Mouse (Mus musculus): ENCODE results near the gene Pygl. TPM values are rescaled to one million over a fixed set of nuclear protein-coding genes. Genes with fewer than 3 reads are reported as not detected.

Pygl gene
- polyA plus RNA-seq, 1 experiment from 2014 or later: 6.1 TPM

DNA sequence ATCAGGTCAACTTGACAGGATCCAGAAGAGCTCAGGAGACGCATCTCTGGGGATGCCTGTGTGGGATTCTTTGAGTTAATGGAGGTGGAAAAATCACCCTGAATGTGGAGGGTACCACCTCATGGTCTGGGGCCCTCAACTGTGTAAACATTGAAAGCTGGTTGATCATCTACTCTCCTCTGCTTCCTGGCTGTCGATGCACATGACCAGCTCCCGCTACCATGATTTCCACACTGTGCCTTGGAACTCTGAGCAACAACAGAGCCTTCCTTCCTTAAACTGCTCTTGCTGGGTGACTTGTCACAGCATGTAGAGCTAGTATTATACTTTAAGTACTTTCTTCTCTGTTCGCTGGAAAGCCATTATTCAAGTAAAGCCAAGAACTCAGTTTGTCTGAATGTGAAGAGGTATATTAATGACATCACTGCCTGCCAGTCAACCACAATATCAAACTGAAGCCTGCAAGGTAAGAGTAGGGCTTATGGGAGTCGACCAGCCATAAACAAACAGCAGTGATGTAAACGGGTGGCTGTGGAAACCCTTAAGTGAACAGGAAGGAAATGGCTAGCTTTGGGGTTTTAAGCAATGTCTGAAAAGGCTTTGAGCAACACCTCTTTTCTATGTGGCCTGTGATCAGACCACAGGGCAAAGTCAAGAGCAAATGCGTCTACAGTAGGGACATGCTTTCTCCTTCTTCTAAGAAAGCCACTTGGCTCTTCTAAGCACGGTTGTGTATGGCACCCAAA lies 12.3 kb downstream of the Pygl start:
- H3K4me1 ChIP-seq (ENCODE audit: control insufficient read depth, insufficient read depth, low read length): no peaks in the 10 kb centered on the region; the same call in 1 of the 2 replicates
- H3K36me3 ChIP-seq (ENCODE audit: control insufficient read depth, insufficient read depth, low read length): no peaks in the 10 kb centered on the region
- H3K27me3 ChIP-seq (ENCODE audit: control insufficient read depth, insufficient read depth, low read length): no peaks in the 10 kb centered on the region
- H3K9ac ChIP-seq (replicated peaks; ENCODE audit: low read length): no peak overlapping the region
- DNase-seq: no peak
- H3K27ac ChIP-seq (replicated peaks; ENCODE audit: low read depth, low read length): no peak overlapping the region
- no peaks in the 10 kb centered on the region for H3K9me3 ChIP-seq (ENCODE audit: control insufficient read depth, low read length)
- H3K4me2 ChIP-seq (ENCODE audit: low read length): no peak overlapping the region
- ATAC-seq (ENCODE audit: low FRiP score, low TSS enrichment): no peak
- 92% methylated on average over 8 of the region's 8 CpGs for WGBS
- no peak overlapping the region for H3K4me3 ChIP-seq (replicated peaks; ENCODE audit: low read depth, low read length)

DNA sequence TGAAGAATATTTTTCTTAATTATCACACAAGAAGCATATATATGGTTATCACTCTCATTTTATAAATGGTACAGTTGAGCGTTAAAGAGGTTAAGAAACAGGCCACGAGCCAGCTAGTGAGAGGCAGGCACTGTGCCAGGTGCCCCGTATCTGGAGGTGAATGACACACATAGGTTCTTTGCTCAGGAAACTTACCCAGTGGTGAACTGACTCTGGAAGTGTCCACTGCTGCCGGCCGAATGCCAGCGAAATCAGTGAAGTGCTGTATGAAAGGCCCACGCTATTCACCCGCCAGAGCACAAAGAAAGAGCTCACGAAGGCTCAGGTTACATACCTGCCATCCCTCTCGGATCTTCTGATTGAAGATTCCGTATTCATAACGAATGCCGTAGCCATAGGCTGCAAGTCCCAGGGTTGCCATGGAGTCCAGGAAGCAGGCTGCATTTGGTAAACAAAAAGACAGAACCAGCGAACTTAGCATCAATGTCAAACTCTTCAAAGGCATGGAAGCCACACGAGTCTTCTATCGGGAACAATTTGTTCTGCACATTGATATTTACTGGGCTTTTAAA lies 15.0 kb downstream of the Pygl start:
- Histone ChIP-seq H3K9ac (replicated peaks; ENCODE audit: low read length) (no peak overlapping the region), H3K36me3 (ENCODE audit: control insufficient read depth, insufficient read depth, low read length) (no peaks in the 10 kb centered on the region), H3K4me3 (replicated peaks; ENCODE audit: low read depth, low read length) (no peak overlapping the region), H3K4me1 (ENCODE audit: control insufficient read depth, insufficient read depth, low read length) (no peaks in the 10 kb centered on the region; the same call in 1 of the 2 replicates), H3K27ac (replicated peaks; ENCODE audit: low read depth, low read length) (no peak overlapping the region), H3K9me3 (ENCODE audit: control insufficient read depth, low read length) (no peaks in the 10 kb centered on the region), H3K4me2 (ENCODE audit: low read length) (no peak overlapping the region; the same call in 1 of the 2 replicates), H3K27me3 (ENCODE audit: control insufficient read depth, insufficient read depth, low read length) (no peaks in the 10 kb centered on the region)
- DNase-seq (peak; percentile 62), ATAC-seq (ENCODE audit: low FRiP score, low TSS enrichment) (no peak)
- whole genome bisulfite sequencing: 30% methylated on average over 16 of the region's 16 CpGs

DNA sequence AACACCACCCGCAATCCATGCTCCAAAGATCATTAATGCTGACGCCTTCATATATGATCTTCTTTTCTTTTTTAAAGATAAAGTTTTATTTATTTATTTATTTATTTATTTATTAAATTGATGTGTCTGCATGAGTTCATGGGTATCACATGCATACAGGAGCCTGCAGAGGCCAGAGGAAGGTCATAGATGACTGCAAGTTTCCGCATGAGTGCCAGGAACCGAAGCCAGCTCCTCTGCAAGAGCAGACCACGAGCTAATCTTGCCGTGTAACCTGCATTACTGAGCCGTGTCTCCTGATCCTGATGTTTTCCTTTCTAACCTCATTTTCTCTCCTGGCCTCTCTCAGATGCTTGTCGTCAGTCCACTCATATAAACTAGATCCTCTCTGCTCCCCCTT lies 17.0 kb downstream of the Pygl start:
- no peak overlapping the region for H3K4me3 ChIP-seq (replicated peaks; ENCODE audit: low read depth, low read length)
- ATAC-seq (ENCODE audit: low FRiP score, low TSS enrichment): no peak

GRCm38 (mm10) chr12:70213601-70214000 lies 17.7 kb downstream of the Pygl start:
- no peak overlapping the region for H3K4me3 ChIP-seq (replicated peaks; ENCODE audit: low read depth, low read length)
- H3K27ac ChIP-seq (replicated peaks; ENCODE audit: low read depth, low read length): no peak overlapping the region
- DNase-seq: no peak
- H3K9ac ChIP-seq (replicated peaks; ENCODE audit: low read length): no peak overlapping the region
- H3K9me3 ChIP-seq (ENCODE audit: control insufficient read depth, low read length): no peaks in the 10 kb centered on the region
- H3K4me1 ChIP-seq (ENCODE audit: control insufficient read depth, insufficient read depth, low read length): no peaks in the 10 kb centered on the region; the same call in 1 of the 2 replicates
- no peak overlapping the region for H3K4me2 ChIP-seq (ENCODE audit: low read length)
- no peaks in the 10 kb centered on the region for H3K27me3 ChIP-seq (ENCODE audit: control insufficient read depth, insufficient read depth, low read length)
- WGBS: 94% methylated on average over 6 of the region's 6 CpGs
- H3K36me3 ChIP-seq (ENCODE audit: control insufficient read depth, insufficient read depth, low read length): no peaks in the 10 kb centered on the region
- ATAC-seq (ENCODE audit: low FRiP score, low TSS enrichment): no peak

More for the DNA sequence above, 17.0 kb downstream of the Pygl start:
- 84% methylated on average over 8 of the region's 8 CpGs for WGBS
- no peaks in the 10 kb centered on the region for H3K9me3 ChIP-seq (ENCODE audit: control insufficient read depth, low read length)
- no peak for DNase-seq
- H3K4me2 ChIP-seq (ENCODE audit: low read length): no peak overlapping the region
- H3K27me3 ChIP-seq (ENCODE audit: control insufficient read depth, insufficient read depth, low read length): no peaks in the 10 kb centered on the region
- no peaks in the 10 kb centered on the region; the same call in 1 of the 2 replicates for H3K4me1 ChIP-seq (ENCODE audit: control insufficient read depth, insufficient read depth, low read length)
- H3K36me3 ChIP-seq (ENCODE audit: control insufficient read depth, insufficient read depth, low read length): no peaks in the 10 kb centered on the region
- H3K27ac ChIP-seq (replicated peaks; ENCODE audit: low read depth, low read length): no peak overlapping the region
- no peak overlapping the region for H3K9ac ChIP-seq (replicated peaks; ENCODE audit: low read length)

- 72% methylated on average over 4 of the region's 4 CpGs for WGBS
- H3K9me3 ChIP-seq (ENCODE audit: control insufficient read depth, low read length): no peaks in the 10 kb centered on the region
- ATAC-seq (ENCODE audit: low FRiP score, low TSS enrichment) (no peak), DNase-seq (no peak)
- no peaks in the 10 kb centered on the region; the same call in 1 of the 2 replicates for H3K4me1 ChIP-seq (ENCODE audit: control insufficient read depth, insufficient read depth, low read length)
- no peak overlapping the region for H3K4me2 ChIP-seq (ENCODE audit: low read length)
- no peak overlapping the region for H3K9ac ChIP-seq (replicated peaks; ENCODE audit: low read length)
- H3K36me3 ChIP-seq (ENCODE audit: control insufficient read depth, insufficient read depth, low read length): no peaks in the 10 kb centered on the region
- H3K4me3 ChIP-seq (replicated peaks; ENCODE audit: low read depth, low read length): no peak overlapping the region
- H3K27ac ChIP-seq (replicated peaks; ENCODE audit: low read depth, low read length): no peak overlapping the region
- no peaks in the 10 kb centered on the region for H3K27me3 ChIP-seq (ENCODE audit: control insufficient read depth, insufficient read depth, low read length)
These were observed 18.8 kb downstream of the Pygl start for GRCm38 (mm10) chr12:70212501-70212900.

DNA sequence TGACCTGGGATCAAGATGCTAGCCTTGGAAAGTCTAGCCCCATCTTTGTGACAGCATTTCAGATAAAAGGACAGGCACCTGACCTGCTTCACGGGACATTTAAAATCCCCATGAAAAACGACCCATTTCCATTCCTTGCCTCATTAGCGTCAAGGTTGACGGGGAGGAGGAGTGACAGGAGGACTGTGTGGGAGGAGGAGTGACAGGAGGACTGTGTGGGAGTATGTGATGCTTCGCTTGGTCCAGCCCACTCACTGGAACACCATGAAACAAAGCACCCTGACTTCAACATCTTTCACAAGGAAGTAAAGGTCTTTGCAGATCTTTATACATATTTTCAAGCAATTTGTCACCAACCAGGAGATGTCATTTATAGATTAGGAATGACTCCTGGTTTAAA lies 23.1 kb downstream of the Pygl start:
- 66% methylated on average over 5 of the region's 5 CpGs for WGBS
- ATAC-seq (ENCODE audit: low FRiP score, low TSS enrichment) (no peak), DNase-seq (no peak)
- Histone ChIP-seq H3K36me3 (ENCODE audit: control insufficient read depth, insufficient read depth, low read length) (no peaks in the 10 kb centered on the region), H3K4me1 (ENCODE audit: control insufficient read depth, insufficient read depth, low read length) (no peaks in the 10 kb centered on the region), H3K4me2 (ENCODE audit: low read length) (no peak overlapping the region), H3K9me3 (ENCODE audit: control insufficient read depth, low read length) (no peaks in the 10 kb centered on the region), H3K4me3 (replicated peaks; ENCODE audit: low read depth, low read length) (no peak overlapping the region), H3K9ac (replicated peaks; ENCODE audit: low read length) (no peak overlapping the region), H3K27me3 (ENCODE audit: control insufficient read depth, insufficient read depth, low read length) (no peaks in the 10 kb centered on the region), H3K27ac (replicated peaks; ENCODE audit: low read depth, low read length) (no peak overlapping the region)

- Histone ChIP-seq H3K36me3 (ENCODE audit: control insufficient read depth, insufficient read depth, low read length) (no peaks in the 10 kb centered on the region), H3K4me2 (ENCODE audit: low read length) (no peak overlapping the region), H3K27ac (replicated peaks; ENCODE audit: low read depth, low read length) (no peak overlapping the region), H3K4me1 (ENCODE audit: control insufficient read depth, insufficient read depth, low read length) (no peaks in the 10 kb centered on the region), H3K9ac (replicated peaks; ENCODE audit: low read length) (no peak overlapping the region), H3K9me3 (ENCODE audit: control insufficient read depth, low read length) (no peaks in the 10 kb centered on the region), H3K4me3 (replicated peaks; ENCODE audit: low read depth, low read length) (no peak overlapping the region), H3K27me3 (ENCODE audit: control insufficient read depth, insufficient read depth, low read length) (no peaks in the 10 kb centered on the region)
- no peak for DNase-seq
- 83% methylated on average over 8 of the region's 8 CpGs for WGBS
- no peak for ATAC-seq (ENCODE audit: low FRiP score, low TSS enrichment)
These were observed 26.9 kb downstream of the Pygl start for GRCm38 (mm10) chr12:70204433-70204832.

DNA sequence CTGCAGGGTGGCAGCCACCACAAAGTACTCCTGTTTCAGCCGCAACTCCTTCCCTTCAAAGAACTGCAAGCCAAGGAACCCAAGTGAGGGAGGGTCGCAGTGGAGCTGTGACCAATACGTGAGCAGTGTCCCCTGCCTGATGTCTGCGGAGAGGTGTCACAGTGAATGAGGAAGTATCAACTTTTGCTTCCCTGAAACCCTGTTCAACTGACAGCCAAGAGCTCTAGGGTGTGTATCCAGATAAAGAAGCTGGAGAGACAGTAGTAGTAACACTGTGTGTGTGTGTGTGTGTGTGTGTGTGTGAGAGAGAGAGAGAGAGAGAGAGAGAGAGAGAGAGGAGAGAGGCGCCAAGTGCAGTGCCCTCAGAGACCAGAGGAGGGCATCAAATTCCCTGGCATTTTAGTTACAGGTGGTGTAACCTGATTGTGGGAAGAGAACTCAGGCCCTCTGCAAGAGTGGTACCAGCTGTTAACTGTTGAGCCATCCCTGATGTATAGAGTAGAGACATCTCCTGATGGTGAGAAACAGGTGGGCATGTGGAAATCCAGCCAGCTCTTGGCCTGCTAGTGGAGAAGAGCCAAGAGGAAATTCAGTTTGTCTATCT lies 29.3 kb downstream of the Pygl start:
- Histone ChIP-seq H3K36me3 (ENCODE audit: control insufficient read depth, insufficient read depth, low read length) (no peaks in the 10 kb centered on the region), H3K9me3 (ENCODE audit: control insufficient read depth, low read length) (no peaks in the 10 kb centered on the region), H3K27me3 (ENCODE audit: control insufficient read depth, insufficient read depth, low read length) (no peaks in the 10 kb centered on the region), H3K27ac (replicated peaks; ENCODE audit: low read depth, low read length) (no peak overlapping the region), H3K4me2 (ENCODE audit: low read length) (no peak overlapping the region), H3K9ac (replicated peaks; ENCODE audit: low read length) (no peak overlapping the region), H3K4me3 (replicated peaks; ENCODE audit: low read depth, low read length) (no peak overlapping the region), H3K4me1 (ENCODE audit: control insufficient read depth, insufficient read depth, low read length) (no peaks in the 10 kb centered on the region)
- ATAC-seq (ENCODE audit: low FRiP score, low TSS enrichment) (no peak), DNase-seq (no peak)
- WGBS: 79% methylated on average over 5 of the region's 5 CpGs
